Mouse (Mus musculus): ENCODE results near the gene Xpo1.
"Not testable (repeated sequence)": the region's sequence is repeated elsewhere in the genome, so short reads cannot be mapped to it uniquely, and the experiment has no call there.

The Xpo1 gene

DNA sequence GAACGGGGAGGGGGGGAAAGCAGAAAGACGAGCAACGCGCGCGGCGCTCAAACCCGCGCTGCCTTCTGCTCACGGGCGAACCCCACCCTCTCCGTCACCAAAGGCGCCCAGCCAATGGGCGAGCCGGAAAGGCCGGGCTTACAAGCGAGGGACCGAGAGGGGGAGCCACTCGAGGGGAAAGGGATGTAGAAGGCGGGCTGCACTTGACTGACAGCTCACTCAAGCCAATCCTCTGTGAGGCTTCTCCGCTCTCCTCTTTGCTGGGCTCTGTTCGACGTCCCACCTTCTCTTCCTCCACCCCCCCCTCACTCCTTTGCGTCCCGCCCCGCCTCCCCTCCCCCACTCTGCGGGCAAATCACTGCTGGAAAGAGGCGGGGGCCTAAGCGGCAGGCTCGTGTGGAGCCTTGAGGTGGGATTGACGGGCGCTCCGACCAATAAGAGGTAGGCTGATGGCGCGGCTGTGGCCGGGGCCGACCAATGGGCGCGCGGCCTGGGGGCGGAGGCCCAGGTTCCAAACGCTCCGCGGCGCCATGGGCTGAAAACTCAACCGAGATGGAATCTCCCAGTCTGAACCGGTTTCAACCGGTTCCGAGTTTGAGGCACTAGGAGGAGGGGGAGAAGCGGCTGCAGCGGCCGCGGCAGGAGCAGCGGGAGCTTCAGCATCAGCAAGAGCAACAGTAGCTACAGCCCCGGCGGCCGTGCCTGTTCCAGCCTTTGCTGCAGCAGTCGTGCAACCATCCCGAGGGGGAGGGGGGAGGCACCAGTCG, at the start of gene Xpo1:
TSS of gene Xpo1 (plus strand) at position 615 of the 767 bp plus-strand sequence.
- peak; percentile 100 for DNase-seq

DNA sequence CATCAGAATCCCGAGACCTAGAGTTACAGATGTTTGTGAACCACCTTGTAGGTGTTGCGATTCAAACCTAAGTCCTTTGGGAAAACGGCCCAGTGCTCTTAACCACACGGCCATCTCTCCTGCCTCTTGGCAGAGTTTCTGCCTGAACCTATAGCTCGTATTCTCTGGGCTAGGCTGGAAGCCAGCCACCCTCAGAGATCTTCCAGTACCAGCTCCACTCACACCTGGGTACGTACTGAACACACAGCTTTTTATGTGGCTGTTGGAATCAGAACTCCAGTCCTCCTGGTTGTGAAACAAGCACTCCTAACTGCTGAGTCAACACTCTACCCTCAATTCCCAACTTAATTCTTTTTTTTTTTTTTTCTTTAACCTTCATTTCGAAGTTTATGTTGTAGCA, 46.1 kb upstream of the Xpo1 start:
- DNase-seq, result no peak

- DNase-seq, result peak; percentile 69 to 75
Measured at GRCm38 (mm10) chr11:23210590-23211510, 45.0 kb upstream of the Xpo1 start.

DNA sequence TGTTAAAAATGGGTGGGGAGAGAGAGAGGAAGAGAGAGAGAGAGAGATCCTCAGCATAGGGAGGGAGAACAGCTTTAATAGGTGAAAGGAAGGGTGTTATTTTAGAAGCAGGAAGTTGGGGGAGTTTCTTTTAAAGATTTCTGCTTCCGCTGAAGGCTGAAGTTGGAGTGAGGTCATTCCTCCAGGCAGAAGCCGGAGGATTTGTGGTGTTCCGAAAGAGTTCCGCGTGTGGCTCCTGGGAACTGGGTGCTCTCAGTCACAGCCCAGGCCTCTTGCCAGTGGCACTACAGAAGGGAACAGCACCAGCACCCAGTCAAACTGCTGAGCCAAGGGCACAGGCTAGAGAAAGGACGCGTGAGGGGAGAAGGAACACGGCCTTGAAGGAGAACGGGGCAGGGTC, 38.4 kb upstream of the Xpo1 start:
- peak; percentile 22 to 26 for DNase-seq

GRCm38 (mm10) chr11:23236015-23236414, 19.8 kb upstream of the Xpo1 start:
- no peak for DNase-seq

GRCm38 (mm10) chr11:23253931-23254330, 1.9 kb upstream of the Xpo1 start:
- no peak for DNase-seq

GRCm38 (mm10) chr11:23254548-23254947, 1.3 kb upstream of the Xpo1 start:
- no peak for DNase-seq

DNA sequence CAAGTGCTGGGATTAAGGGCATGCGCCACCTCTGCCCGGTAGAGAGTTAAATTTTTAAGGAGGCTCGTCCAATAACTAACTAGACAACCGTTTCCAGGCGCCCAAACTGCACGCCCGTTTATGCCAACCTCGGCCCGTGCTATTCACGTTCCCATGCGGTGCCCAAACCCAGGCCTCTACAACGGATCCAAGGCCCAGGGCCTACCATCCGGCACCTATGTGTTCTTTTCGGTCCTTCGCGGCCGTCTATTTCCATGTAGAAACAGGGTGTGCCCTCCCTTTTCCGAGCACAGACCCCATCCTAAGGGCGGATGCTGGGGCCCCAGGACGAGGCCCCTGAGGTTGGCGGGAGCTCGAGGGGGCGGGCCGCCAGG, 801 bp upstream of the Xpo1 start:
- DNase-seq, result no peak

DNA sequence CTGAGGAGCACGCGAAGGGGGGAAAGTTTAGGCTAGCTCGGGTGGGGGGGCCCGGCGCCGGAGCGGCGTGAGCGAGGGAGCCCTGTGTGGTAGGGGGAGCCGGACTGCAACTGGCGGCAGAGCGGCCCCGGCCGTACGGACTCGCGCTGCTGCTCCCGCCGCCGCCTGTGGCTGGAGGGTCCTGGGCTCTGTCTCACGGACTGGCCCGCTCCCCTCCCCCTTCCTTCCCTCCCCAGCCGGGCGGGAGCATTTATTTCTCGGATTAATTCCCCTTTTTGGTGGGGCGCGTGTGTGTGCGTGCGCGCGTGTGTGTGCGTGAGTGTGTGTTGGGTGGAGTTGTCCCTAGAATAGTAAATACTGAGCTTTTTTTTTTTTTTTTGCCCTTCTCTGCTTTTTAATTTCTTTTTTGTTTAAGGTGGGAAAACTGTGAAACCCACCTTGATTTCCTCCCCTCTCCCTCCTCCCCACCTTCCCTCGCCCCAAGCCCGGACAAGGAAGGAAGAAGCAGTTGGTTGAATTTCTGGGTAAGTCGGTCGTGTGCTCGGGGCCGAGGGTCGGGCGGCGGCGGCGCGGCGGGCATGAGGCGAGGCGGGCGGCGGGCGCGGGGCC, 457 bp downstream of the Xpo1 start:
- no peak for DNase-seq

DNA sequence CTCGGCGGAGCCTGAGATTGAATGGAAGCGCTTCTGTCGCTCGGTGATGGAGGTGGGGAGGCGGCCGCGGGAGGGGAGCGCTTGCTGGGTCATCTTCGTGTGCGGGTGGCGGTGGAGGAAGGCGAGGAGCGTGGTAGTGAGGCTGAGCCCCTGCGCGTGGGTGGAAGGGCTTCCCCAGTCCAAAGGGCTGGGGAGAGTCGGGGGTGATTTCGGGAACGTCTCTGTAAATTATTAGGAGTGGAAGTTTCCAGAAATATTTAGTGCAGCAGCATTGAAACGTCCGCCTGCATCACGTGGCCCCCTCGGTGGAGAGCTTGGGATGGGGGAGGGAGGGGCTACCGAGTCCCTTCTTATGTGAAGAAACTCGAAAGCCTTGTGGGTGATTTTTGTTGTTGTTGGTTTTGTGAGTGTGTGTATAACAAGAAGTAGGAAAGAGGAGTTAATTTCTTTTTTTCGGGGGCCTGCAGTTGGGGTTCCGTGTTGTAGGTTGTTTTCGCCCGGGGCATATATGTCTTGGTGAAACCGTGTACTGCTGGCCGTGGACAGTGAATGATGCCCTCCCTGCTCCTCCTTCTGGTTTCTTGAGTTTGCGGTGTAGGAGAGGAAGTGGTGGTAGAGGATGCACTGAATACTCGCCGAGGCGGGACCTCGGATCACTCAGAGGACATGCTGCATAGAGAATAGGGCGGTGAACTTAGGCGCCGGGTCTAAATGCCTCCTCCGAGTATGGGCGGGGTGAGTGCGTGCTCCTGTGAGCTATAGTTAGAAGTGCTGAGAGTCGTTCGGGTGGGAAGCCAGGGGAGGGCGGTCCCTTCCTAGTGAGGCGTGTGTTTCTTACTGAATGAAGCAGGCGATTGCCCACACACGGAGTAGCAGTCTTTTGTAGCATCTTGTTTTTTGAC, 1.2 kb downstream of the Xpo1 start:
- peak; percentile 81 to 86 for DNase-seq

DNA sequence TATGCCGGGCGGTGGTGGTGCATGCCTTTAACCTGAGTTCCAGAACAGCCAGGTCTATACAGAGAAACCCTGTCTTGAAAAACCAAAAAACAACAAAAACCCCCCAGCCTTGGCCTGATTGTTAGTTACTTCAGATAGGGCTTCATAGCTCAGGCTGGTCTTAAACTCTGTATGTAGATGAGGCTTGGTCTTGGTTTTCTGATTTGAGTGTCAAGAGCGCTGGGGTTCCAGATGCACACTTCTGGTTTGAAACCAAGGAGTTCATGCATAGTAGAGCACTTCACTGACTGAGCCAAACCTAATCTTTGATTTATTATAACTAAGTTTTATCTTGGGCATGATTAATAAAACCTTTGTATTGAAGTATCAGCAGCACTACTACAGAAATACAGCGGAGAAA, 3.2 kb downstream of the Xpo1 start:
- no peak for DNase-seq

GRCm38 (mm10) chr11:23259481-23259880, 3.6 kb downstream of the Xpo1 start:
- DNase-seq, result no peak

- no peak for DNase-seq
Measured at GRCm38 (mm10) chr11:23260186-23260585, 4.3 kb downstream of the Xpo1 start.

GRCm38 (mm10) chr11:23261490-23261889, 5.6 kb downstream of the Xpo1 start:
- DNase-seq, result no peak

DNA sequence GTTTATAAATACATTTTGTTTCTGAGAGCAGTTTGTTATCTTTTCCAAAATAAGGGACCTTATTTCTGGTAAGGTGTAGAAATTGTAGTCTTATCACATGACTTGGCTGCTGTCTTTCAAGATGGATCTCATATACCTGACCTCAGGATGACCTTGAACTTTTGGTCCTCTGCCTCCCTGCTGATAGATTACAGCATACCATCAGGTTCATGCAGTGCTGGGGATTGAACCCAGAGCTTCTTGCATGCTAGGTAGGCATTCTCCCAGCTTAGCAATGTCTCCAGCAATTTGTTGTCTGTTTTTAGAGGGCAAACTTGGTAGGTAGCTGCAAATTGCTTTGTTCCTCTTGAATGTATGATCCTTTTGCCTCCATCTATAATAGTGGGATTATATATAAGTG, 9.1 kb downstream of the Xpo1 start:
- DNase-seq, result no peak

DNA sequence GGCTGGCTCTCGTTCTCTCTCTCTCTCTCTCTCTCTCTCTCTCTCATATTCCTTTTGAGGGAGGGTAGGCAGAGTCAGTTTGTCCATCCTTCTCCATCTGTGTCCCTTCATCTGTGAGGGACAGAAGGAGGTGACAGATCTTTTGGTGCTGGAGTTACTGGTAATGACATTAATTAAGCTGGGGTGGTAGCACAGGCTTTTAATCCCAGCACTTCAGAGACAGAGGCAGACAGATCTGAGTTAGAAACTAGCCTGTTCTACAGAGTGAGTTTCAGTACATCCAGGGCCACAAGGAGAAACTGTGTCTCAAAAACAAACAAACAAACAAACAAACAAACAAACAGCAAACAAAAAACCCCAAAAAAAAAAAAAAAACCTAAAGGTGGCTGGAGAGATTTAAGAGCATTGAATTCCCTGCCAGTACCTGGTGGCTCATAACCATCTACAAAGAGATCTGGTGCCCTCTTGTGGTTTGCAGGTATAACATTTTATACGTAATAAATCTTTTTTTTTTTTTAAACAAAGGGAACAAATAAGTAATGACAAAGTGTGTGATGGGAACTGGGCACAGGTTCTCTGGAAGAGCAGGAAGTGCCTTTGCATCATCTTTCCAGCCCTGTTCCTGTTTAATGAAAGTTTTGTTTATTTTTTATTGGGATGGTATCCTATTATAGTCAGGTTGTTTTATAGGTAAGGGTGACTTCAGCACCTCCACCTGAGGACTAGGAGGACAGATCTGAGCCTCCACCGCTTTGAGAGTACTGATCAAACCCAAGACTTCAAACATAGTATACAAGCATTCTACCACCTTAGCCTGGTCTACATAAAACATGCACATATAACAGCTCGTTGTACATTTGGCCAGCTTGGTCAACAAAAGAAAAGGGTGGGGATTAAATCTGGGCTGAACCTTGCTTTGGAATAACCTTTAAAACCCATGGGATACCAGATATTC, 16.2 kb downstream of the Xpo1 start:
- peak in 1 of 2 experiments; percentile 46 for DNase-seq

- no peak for DNase-seq
Measured at GRCm38 (mm10) chr11:23275780-23276179, 19.9 kb downstream of the Xpo1 start.

- no peak for DNase-seq
Measured at GRCm38 (mm10) chr11:23284469-23284868, 28.6 kb downstream of the Xpo1 start.

- not testable (repeated sequence) for DNase-seq
Measured at GRCm38 (mm10) chr11:23288866-23289265, 33.0 kb downstream of the Xpo1 start.

- no peak for DNase-seq
Measured at GRCm38 (mm10) chr11:23297379-23297778, 41.5 kb downstream of the Xpo1 start.

DNA sequence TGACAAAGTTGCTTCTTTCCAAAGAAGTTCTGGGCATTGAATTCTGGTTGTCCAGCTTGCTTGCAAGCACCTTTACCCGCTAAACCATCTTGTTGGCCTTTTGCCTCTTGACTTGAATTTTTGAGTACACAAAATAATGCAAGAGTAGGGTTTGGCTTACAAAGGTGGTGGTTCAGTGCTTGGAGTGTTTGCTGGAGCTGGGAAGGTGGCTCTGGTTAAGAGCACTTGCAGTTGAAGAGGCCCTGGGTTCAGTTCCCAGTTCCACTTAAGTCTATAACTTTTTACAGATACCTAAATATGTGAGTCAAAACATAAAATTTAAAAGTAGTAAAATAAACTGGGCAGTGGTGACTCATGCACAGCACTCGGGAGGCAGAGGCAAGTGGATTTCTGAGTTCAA, 42.5 kb downstream of the Xpo1 start:
- DNase-seq, result no peak
